Mouse (Mus musculus) MEL-GATA-1-ER (cell line): ENCODE measurements around the gene Hes7.

ENCODE experiments used
- DNase-seq: peaks from one replicate; pipeline ENCODE4 v3.0.0-alpha.2; 2012; ENCODE audit warnings: low read depth; ENCODE audit errors: extremely low read depth

The Hes7 gene

DNA sequence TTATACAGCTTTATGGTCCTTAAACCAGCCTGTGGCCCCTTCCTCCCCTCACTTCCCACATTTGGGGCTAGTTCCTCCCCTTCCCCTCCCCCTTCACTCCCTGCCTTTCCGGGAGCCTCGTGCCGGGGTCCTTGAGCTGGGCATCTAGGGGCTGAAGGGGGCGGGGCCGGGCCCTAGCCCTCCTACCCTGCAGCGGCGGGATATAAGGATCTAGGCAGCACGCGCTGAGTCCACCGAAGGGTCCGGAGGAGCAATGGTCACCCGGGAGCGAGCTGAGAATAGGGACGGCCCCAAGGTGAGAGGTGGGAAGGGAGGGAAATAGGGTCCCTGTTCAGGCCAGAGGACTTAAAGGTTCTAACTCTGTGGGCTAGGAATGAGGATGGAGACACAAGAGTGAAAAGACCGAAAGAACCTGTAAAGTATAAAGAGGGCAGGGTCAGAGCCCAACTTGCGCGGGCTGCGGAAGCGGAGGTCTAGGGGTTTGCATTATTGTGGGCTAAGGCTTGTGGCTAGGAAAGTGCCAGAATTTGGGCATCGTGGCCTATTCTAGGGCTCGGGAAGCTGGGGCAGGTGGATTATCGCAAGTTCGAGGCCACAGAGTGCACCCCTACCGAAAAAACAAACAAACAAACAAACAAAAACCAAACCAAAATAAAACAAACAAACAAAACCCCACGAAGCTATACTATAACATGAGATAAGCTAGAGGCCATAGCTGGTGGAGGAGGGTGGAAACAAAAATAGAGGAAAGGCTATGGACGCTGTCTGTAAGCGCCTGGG, at the start of gene Hes7:
TSS of gene Hes7 (plus strand) at position 184 of the 780 bp plus-strand sequence.
- no peak for DNase-seq

DNA sequence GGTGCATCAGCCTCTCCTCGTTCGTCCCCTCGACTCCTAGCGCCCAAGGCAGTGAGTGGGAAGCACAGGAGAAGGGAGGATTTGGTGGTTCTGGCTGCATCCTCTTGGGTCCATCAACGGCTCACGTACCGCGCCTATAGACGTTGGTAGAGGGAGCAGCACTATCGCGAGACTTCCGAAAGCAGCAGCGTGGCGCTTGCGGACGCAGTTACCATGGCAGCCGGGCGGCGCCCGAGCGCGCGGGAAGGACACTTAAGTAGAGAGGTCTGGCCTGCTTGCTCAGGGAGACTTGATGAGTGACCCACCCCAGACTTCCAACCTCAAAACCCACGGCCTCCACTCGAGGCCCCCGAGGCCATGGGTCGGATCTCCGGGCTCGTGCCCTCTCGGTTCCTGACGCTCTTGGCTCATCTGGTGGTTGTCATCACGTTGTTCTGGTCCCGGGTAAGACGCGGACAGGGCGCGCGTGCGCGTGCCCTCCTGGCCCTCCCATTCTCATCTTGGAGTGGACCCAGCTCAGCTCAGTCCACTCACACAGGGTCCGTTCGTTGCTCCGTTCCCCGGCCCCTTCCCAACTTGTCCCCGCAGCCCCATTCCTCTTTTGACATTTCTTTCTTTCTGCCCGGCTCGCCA, 49.5 kb upstream of the Hes7 start, which contains the start of gene Tmem107:
TSS of gene Tmem107 (plus strand) at position 217 of the 633 bp plus-strand sequence.
- DNase-seq = peak; percentile 93

- no peak for DNase-seq
Measured at GRCm38 (mm10) chr11:69071262-69071661, 48.9 kb upstream of the Hes7 start.

DNA sequence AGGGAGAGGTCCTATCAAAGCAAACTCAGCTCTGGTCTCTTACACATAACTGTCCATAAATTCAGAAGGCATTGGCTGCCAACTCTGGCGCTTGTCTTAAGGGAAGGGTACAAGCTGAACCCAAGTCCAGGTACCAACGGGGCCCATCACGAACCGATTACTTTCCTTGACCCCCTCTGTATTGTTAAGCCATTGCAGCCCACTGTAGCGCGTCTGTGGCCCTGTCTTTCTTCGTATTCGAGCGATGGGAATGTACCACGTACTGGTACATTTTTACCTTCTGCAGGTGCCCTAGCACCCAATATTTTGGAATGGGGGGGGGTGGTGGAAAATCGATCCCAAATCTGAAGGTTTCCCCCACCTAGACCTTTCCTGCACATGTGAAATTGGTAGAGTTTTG, 48.0 kb upstream of the Hes7 start:
- no peak for DNase-seq

GRCm38 (mm10) chr11:69072666-69073064, 47.5 kb upstream of the Hes7 start:
- no peak for DNase-seq

- DNase-seq = peak; percentile 99
Measured at GRCm38 (mm10) chr11:69073065-69073888, 46.9 kb upstream of the Hes7 start.

DNA sequence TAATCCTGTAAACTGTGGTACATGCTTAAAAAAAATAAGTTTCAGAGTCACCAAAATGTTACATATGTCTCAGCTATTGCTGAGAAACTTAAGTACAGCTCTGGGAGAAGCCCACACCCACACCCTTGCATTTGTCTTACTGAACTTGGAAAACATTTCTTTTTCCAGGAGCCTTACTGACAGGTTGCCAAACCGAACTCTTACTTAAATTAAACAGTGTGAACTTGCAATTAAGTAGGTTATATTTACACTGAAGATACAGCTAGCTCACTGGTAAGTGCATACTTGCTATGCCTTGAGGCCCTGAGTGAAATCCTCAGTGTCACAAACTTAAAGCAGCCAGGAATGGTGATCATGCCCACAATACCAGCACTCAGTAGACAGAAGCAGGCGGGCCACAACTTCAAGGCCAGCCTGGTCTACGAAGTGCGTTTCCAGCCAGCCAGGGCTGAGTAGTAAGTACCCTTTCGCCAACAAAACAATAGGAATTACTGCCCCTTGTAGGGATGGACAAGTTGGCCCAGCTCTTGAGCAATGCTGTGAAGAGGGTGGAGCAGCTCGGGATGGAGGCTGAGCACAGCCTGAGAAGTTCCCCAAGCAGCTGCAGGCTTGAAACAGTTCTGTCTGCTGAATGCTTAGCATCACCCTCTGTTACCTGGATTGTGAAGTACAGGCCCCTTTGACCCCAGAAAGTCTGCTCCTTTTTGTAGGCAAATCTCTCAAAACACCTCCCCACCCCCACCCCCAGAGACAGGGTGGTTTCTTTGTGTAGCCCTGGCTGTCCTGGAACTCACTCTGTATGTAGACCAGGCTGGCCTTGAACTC, 46.0 kb upstream of the Hes7 start:
- no peak for DNase-seq

DNA sequence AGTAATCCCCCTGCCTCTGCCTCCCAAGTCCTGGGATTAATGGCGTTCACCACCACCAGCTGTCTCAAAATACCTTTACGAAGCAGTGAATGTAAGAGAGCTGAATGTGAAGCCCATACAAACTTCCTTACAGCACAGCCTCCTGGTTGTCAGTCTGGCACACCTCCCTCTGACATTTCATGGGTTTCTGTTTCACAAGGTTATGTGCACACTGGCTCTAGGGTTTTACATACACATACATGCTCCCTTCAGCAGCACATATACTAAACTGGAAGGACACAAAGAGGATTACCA, 45.5 kb upstream of the Hes7 start:
- DNase-seq = no peak

GRCm38 (mm10) chr11:69075764-69076479, 44.3 kb upstream of the Hes7 start:
- DNase-seq = no peak

- no peak for DNase-seq
Measured at GRCm38 (mm10) chr11:69076572-69076971, 43.6 kb upstream of the Hes7 start.

DNA sequence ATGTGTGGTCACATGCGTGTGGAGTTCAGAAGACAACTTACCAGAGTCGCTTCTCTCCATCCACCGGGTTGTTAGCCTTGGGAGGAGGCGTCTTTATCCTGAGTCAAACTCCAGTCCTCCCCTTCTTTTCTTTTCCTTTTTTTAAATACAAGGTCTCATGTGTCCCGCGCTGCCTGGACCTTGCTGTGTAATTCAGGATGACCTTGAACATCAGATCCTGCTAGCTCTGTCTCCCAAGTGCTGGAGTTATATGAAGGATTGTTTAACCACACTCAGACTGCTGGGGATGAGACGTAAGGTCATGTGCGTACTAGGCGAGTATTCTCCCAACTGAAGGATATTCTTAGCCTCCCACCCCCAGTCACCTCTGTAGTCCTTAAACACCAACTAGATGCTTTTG, 42.9 kb upstream of the Hes7 start:
- no peak for DNase-seq

- no peak for DNase-seq
Measured at GRCm38 (mm10) chr11:69078041-69078440, 42.2 kb upstream of the Hes7 start.

- DNase-seq = no peak
Measured at GRCm38 (mm10) chr11:69078805-69079438, 41.3 kb upstream of the Hes7 start.

DNA sequence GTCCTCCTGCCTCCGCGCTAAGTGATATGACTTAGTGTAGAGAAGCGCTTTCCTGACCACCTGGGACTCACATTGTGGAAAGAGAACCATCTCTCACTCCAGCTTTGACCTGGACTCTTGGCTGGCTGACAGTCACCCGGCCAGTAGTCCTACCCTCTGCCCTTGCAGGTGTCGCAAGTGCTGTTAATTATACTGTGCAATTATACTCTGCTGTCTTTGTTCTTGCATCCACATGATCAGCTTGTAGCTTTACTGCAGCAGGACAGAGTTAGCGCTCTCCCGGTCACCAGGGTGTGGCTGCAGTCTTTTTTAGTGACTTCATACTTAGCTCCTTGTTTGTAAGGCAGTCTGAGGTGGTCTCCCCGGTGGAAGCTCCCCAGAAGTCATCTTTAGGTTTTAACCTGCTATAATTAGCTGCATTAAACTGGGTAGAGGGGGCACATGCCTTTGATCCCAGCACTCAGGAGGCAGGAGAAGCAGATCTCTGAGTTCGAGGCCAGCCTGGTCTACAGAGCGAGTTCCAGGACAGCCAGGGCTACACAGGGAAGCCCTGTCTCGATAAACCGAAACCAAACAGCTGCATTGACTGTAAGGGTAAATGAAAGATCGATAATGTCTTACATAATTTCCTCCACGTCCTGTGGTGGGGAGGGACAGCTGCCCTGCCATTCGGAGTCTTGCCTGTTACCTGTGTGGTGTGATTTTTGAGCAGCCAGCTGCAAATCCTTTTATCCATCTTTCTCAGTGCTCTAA, 39.9 kb upstream of the Hes7 start:
- no peak for DNase-seq

DNA sequence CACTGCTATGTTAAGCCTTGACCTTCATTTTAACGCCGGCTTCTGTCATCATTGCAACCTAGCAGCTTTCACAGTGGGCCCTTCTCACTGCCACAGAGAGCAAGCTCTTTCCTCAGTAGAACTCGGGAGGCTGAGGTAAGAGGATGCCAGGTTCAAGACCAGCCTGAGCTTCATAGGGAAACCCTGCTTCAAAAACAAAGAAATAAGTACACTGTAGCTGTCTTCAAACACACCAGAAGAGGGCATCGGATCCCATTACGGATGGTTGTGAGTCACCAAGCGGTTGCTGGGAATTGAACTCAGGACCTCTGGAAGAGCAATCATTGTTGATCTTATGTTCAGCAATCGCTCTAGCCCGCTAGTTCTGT, 39.4 kb upstream of the Hes7 start:
- DNase-seq = no peak

GRCm38 (mm10) chr11:69081613-69082012, 38.6 kb upstream of the Hes7 start:
- no peak for DNase-seq

DNA sequence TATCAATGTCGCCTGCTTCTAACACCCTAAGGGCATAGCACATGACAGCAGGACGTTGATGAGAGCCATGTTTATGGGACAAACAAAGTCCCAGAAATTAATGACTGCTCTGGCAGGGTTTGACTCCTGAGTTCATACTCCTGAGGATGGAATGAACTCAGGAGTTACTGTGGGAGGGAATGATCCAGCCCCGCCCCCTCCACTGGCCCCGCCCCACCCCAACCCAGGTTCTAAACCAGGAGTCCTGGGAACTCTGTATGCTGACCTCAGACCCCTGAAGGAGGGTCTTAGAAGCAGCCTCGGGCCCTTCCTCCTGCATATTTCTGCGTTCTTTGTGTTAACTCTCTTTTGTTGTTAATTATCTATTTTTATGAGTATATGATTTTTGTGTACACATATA, 34.6 kb upstream of the Hes7 start:
- DNase-seq = no peak

DNA sequence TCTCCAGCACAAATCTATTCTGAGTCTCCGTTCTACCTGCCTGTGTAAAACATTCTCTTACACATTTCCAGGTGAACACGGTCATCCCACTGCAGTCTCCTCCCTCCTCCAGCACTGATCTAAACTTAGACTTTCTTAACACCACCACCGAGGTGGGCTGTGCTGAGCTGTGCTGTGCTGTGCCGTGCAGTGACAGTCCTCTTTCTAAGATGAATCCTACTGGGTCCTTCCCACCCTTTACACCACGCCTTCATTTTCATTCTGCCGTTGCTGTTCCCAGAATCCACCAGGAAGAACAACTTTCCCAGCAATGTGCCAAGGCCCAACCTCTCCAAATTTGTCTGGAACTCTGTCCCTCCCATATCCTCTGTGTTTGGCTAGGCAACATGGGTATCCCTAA, 33.8 kb upstream of the Hes7 start:
- no peak for DNase-seq

DNA sequence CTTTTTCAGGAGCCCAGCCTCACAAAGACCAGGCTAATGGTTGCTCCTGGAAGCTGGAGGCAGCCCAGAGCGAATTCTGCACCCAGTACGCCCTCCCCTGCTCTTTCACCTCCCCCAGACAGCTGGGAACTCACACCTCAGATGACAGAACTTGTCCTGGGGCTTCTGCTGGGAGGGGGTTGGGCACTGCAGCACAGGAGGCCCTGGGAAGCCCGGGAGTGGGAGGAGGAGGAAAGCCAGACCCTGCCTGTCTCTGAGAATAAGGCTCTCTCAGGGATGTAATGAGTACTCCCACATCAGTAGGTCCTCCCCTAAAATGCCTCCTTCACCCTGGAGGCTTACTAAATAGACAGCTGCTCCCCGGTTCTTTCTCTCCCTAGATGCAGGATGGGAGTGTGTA, 33.1 kb upstream of the Hes7 start:
- DNase-seq = no peak

DNA sequence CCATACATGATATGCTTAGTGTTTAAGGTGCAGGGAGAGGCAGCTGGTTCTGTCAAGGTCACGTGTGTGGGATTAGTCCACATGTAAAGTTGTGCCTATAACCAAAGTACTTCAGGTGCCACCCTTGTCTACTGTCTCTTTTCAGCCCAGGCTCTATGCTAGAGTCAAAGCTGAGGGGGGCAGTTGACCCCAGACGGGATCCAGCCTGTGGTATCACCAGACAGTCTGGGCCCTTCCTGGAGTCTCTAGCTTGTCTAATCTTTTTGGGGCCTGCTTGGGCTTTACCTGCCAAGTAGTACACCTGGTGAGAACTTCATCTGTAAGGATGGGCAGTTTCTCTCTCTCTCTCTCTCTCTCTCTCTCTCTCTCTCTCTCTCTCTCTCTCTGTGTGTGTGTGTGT, 32.6 kb upstream of the Hes7 start:
- no peak for DNase-seq
